Mouse (Mus musculus): ENCODE data around the gene Sarnp.

Gene Sarnp

GRCm38 (mm10) chr10:128890383-128891295 lies 73.5 kb downstream of the Sarnp start:
- DNase-seq (ENCODE audit: low read depth, low spot score) = no peak

- no peak for DNase-seq (ENCODE audit: low read depth, low spot score)
Measured at GRCm38 (mm10) chr10:128891296-128892094, 74.4 kb downstream of the Sarnp start, which contains the start of gene Gdf11. TSS of gene Gdf11 (minus strand) at chr10:128891718.

- no peak for DNase-seq (ENCODE audit: low read depth, low spot score)
Measured at GRCm38 (mm10) chr10:128892246-128892645, 75.1 kb downstream of the Sarnp start.

GRCm38 (mm10) chr10:128895437-128895836 lies 78.3 kb downstream of the Sarnp start:
- DNase-seq (ENCODE audit: low read depth, low spot score) = peak; percentile 70

- DNase-seq (ENCODE audit: low read depth, low spot score) = no peak
Measured at GRCm38 (mm10) chr10:128895952-128896693, 79.0 kb downstream of the Sarnp start.

GRCm38 (mm10) chr10:128896807-128897206 lies 79.7 kb downstream of the Sarnp start:
- no peak for DNase-seq (ENCODE audit: low read depth, low spot score)

- peak; percentile 64 for DNase-seq (ENCODE audit: low read depth, low spot score)
Measured at GRCm38 (mm10) chr10:128897501-128897900, 80.4 kb downstream of the Sarnp start.

GRCm38 (mm10) chr10:128899759-128900490 lies 82.8 kb downstream of the Sarnp start:
- DNase-seq (ENCODE audit: low read depth, low spot score) = no peak

GRCm38 (mm10) chr10:128900698-128901097 lies 83.6 kb downstream of the Sarnp start, which contains the start of gene Cd63:
TSS of gene Cd63 (plus strand) at chr10:128900989.
- no peak for DNase-seq (ENCODE audit: low read depth, low spot score)

- no peak for DNase-seq (ENCODE audit: low read depth, low spot score)
Measured at GRCm38 (mm10) chr10:128901409-128901808, 84.3 kb downstream of the Sarnp start.

GRCm38 (mm10) chr10:128902409-128902988 lies 85.4 kb downstream of the Sarnp start:
- DNase-seq (ENCODE audit: low read depth, low spot score) = no peak

- DNase-seq (ENCODE audit: low read depth, low spot score) = no peak
Measured at GRCm38 (mm10) chr10:128904812-128905211, 87.7 kb downstream of the Sarnp start.

GRCm38 (mm10) chr10:128908778-128909448 lies 91.8 kb downstream of the Sarnp start:
- DNase-seq (ENCODE audit: low read depth, low spot score) = no peak

- DNase-seq (ENCODE audit: low read depth, low spot score) = no peak
Measured at GRCm38 (mm10) chr10:128909567-128910028, 92.5 kb downstream of the Sarnp start.

- no peak for DNase-seq (ENCODE audit: low read depth, low spot score)
Measured at GRCm38 (mm10) chr10:128910066-128910841, 93.1 kb downstream of the Sarnp start.

- no peak for DNase-seq (ENCODE audit: low read depth, low spot score)
Measured at GRCm38 (mm10) chr10:128911430-128911829, 94.3 kb downstream of the Sarnp start.

- no peak for DNase-seq (ENCODE audit: low read depth, low spot score)
Measured at GRCm38 (mm10) chr10:128912268-128912667, 95.1 kb downstream of the Sarnp start.

GRCm38 (mm10) chr10:128912791-128913190 lies 95.7 kb downstream of the Sarnp start:
- DNase-seq (ENCODE audit: low read depth, low spot score) = no peak

- DNase-seq (ENCODE audit: low read depth, low spot score) = peak; percentile 81
Measured at GRCm38 (mm10) chr10:128913219-128913618, 96.1 kb downstream of the Sarnp start.
